Mouse (Mus musculus): ENCODE data around the gene Emilin3. TPM values are rescaled to one million over a fixed set of nuclear protein-coding genes. Genes with fewer than 3 reads are reported as not detected.

Emilin3 gene
- polyA plus RNA-seq, 1 experiment from 2014 or later = 1.9 TPM

DNA sequence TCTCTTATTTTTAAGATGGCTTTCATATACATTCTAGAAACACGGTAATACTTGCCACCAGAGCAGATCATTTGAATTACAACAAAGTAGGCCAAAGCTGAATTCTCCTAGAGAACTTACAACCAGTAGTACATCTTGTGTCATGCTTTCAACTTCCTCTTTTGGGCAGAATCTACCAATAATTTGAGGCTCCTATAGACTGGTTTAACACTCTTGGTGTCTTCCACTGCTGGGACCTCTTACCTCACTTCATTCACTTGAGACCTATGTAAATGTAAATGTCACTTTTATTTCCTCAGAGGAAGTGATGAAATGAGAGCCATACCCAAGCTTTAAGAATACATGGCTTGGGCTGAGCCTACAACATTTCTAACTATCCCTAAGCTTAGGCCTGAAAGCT is 48.0 kb downstream of the Emilin3 start:
- ATAC-seq (ENCODE audit: low FRiP score, low read depth) = no peak
- WGBS = 86% methylated on average over 1 of the region's 1 CpGs

DNA sequence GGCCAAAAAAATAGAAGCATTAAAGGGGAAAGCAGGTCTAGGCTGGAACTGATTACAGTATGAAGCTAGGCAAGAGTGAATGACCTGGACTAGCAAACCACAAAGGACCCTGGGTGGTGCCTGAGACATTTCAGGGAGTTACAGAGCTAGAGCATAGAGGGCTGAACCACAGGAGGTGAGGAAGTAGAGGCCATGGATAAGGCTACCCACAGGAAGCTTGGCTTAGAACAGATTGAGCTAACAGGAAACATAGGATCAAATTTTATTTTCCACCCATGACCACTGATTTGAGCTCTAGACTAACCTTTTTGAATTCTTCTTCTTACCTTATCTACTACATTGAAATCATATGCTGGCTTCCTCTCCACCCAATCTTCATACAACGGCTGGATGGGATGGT is 51.8 kb downstream of the Emilin3 start:
- no peak for ATAC-seq (ENCODE audit: low FRiP score, low read depth)
- whole genome bisulfite sequencing = 91% methylated on average over 1 of the region's 1 CpGs

More for the DNA sequence above, 48.0 kb downstream of the Emilin3 start:
- H3K4me1 ChIP-seq = no peaks in the 10 kb centered on the region
- no peak overlapping the region for H3K9ac ChIP-seq
- no peak overlapping the region for H3K4me3 ChIP-seq
- no peak overlapping the region for H3K27ac ChIP-seq
- H3K4me2 ChIP-seq (replicated peaks) = no peak overlapping the region
- no peaks in the 10 kb centered on the region for H3K9me3 ChIP-seq
- no peaks in the 10 kb centered on the region for H3K36me3 ChIP-seq
- H3K27me3 ChIP-seq (replicated peaks) = no peaks in the 10 kb centered on the region

More for the DNA sequence above, 51.8 kb downstream of the Emilin3 start:
- H3K36me3 ChIP-seq = no peaks in the 10 kb centered on the region
- no peak overlapping the region for H3K4me2 ChIP-seq (replicated peaks)
- H3K9ac ChIP-seq = no peak overlapping the region
- H3K4me1 ChIP-seq = no peaks in the 10 kb centered on the region
- no peak overlapping the region for H3K4me3 ChIP-seq
- no peaks in the 10 kb centered on the region for H3K27me3 ChIP-seq (replicated peaks)
- H3K9me3 ChIP-seq = no peaks in the 10 kb centered on the region; the same call in 1 of the 2 replicates
- no peak overlapping the region for H3K27ac ChIP-seq

Other genes with a start within 250 kb of the Emilin3 start
- 91.7 and 98.9 TPM in 2 replicates for gene Plcg1, start 181.0 kb downstream of the Emilin3 start, polyA plus RNA-seq (2016; fragmentation: Nextera tagmentation; extraction: Ambion mirVana)
- gene Zhx3, start 39.3 kb downstream of the Emilin3 start, polyA plus RNA-seq (2016; fragmentation: Nextera tagmentation; extraction: Ambion mirVana) = 15.2 and 16.2 TPM in 2 replicates
- gene Lpin3, start 31.7 kb downstream of the Emilin3 start, polyA plus RNA-seq (2016; fragmentation: Nextera tagmentation; extraction: Ambion mirVana) = 0.43 and 0.47 TPM in 2 replicates
- gene Chd6, start 196.7 kb upstream of the Emilin3 start, polyA plus RNA-seq (2016; fragmentation: Nextera tagmentation; extraction: Ambion mirVana) = 37.7 and 42.1 TPM in 2 replicates

All from neural tube, embryonic 12.5 days (tissue).